Mouse (Mus musculus) heart, postnatal 25 days (tissue): ENCODE data around the gene Igdcc4. TPM values are rescaled to one million over a fixed set of nuclear protein-coding genes. Genes with fewer than 3 reads are reported as not detected.
"Not testable (repeated sequence)": the region's sequence is repeated elsewhere in the genome, so short reads cannot be mapped to it uniquely, and the experiment has no call there.

Experiments used
- DNase-seq: peaks from one replicate; pipeline ENCODE4 v3.0.0; 2022; ENCODE audit warnings: low spot score
- intact Hi-C: fragments of 180-260 bp; cut with DNase I; formaldehyde crosslinking; loops from one replicate; pipeline ENCODE4 v1.15.1; 2025
- total RNA-seq, 2 experiments: library from RNA; stranded (reverse); gene quantifications; 2 replicates each; pipeline ENCODE4 v1.2.3; 2021

Gene Igdcc4
- total RNA-seq: 10 to 100 TPM in 1 of 2 experiments, 1 to 10 TPM in 1; 8.9 to 10.3 TPM

DNA sequence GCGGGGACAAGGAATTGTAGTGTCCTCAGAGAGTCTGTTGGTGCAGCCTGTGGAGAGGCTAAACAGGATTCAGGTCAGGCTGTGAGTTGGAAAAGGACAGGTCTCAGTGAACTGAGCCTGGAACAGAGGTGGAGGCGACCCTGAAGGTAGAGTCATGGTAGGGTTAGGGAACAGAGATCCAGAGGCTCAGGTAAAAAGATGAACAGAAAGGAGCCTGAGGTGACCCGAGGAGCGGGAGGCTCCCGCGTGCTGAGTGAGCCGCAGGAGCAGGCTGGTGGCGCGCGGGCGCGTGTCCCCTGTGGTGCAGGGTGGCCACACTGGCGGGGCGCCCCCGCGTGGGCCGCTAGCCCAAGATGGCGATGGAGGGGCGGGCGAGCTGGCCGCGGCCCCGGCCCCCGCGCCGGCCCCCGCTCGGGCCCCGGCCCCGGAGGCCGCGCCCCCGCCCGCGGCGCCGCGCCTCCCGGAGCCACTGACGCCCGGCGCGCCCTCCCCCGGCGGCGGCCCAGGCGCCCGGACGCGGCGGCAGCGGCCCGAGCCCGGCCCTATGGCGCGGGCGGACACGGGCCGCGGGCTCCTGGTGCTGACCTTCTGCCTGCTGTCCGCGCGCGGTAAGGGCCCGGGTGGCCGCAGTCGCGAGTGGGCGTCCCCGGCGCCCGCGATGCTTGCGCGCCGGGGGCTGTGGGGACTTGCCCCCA is at the start of gene Igdcc4:
Igdcc4 (plus strand) TSS at position 496 of the 695 bp plus-strand sequence.
- DNase-seq: no peak
- intact Hi-C loops: no loop called here

DNA sequence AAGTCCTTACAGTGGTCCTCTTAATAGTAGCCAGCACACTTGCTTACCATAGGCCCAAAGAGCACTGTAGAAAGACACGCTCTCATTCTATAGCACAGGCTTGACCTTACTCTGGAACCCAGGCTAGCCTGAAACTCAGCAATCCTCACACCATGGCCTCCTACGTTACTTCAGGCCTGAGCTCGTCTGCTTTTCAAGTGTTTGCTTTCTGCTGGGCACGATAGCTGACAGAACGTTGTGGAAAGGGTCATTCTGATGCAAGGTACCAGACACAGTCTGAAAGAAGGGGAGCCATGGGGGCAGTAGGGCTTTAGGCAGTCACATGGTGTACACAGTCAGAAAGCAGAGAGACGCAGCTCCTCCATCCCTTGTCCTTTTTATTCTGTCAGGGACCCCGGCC is 37.0 kb upstream of the Igdcc4 start:
- intact Hi-C loops: no loop called here
- DNase-seq: no peak

- DNase-seq: no peak
- intact Hi-C loops: no loop called here
These were observed 30.7 kb upstream of the Igdcc4 start for GRCm38 (mm10) chr9:65070587-65070986.

- intact Hi-C loops: no loop called here
- DNase-seq: no peak
These were observed 27.7 kb upstream of the Igdcc4 start for GRCm38 (mm10) chr9:65073555-65073954.

GRCm38 (mm10) chr9:65074251-65074650 is 27.0 kb upstream of the Igdcc4 start:
- intact Hi-C loops: no loop called here
- DNase-seq: no peak

GRCm38 (mm10) chr9:65074855-65075493 is 26.3 kb upstream of the Igdcc4 start:
- no peak for DNase-seq
- intact Hi-C loops: no loop called here

- DNase-seq: no peak
- intact Hi-C loops: no loop called here
These were observed 23.8 kb upstream of the Igdcc4 start for GRCm38 (mm10) chr9:65077536-65077935.

- DNase-seq, intact Hi-C loops: not testable (repeated sequence)
These were observed 21.1 kb upstream of the Igdcc4 start for GRCm38 (mm10) chr9:65080141-65080540.

DNA sequence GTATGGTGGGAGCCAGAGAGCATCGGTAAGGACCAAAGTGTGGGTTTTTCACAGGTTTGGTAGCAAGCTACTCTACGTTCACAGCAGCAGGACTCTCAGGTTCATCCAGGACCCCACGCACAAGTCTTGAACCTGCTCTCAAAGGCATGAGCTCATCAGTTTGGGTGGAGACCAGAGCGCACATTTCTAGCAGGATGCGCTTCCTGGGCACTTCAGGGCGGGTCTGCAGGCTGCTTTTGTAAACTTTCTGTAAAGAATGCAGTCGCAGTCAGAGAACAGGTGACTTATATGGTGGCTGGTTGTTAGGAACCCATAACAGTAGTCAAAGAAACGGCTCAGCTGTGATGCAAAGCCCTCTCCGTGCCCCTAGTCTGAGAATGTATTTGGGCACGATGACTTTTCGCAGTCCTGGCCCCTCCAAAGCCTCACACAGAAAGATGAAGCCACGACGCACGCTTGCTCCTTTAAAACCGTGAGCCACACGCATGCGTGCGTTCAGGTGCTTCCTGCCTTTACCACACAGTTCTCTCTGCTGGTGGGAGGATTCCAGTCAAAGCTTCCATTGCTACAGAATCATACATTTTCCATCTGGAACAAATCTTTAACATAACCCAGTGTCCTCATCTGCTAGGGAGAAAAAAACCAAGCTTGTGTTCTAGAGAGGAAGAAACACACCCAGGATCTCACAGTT is 18.1 kb upstream of the Igdcc4 start:
- DNase-seq: no peak
- intact Hi-C loops: no loop called here

- intact Hi-C loops: no loop called here
These were observed 17.0 kb upstream of the Igdcc4 start for GRCm38 (mm10) chr9:65084198-65084807.

DNA sequence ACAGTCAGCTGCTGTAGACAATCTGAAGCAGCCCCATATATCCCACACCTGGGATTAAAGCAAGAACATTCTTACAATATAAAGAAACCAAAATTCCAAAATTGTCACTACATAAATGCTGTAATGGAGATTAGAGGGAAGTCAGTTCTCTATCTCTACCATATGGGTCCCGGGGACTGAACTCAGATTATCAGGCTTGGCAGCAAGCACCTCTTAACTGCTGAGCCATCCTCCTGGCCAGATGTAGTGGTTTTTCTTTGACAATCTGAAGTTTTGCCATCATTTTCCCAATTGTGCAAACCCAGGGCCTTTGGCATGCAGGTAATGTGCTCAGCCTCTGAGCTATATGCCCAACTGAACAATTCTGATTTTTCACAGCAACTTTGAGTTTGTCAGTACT is 16.0 kb upstream of the Igdcc4 start:
- DNase-seq: no peak
- intact Hi-C loops: no loop called here

More at GRCm38 (mm10) chr9:65084198-65084807, 17.0 kb upstream of the Igdcc4 start:
- DNase-seq: no peak

DNA sequence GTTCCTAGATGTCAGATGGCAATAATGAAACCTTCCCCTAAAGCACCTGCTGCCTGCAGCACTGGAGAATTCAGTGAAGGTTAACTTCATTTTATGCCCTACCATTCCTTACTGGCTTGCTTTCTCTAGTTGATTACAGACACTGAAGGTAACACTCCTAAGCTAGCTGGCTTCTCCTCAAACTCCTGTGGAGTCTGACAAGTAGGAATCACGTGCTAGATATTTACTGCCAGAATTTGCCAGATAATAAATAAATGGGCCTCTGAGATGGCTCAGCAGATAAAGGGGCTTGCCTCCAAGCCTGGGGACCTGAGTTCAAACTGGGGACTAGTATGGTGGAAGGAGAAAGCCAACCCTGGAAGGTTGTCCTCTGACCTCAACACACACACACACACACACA is 14.5 kb upstream of the Igdcc4 start:
- DNase-seq: no peak
- intact Hi-C loops: no loop called here

- no peak for DNase-seq
- intact Hi-C loops: no loop called here
These were observed 13.8 kb upstream of the Igdcc4 start for GRCm38 (mm10) chr9:65087490-65087889.

GRCm38 (mm10) chr9:65094237-65094636 is 7.0 kb upstream of the Igdcc4 start:
- intact Hi-C loops: no loop called here
- peak; percentile 66 for DNase-seq

GRCm38 (mm10) chr9:65101686-65102376 is 545 bp downstream of the Igdcc4 start:
- intact Hi-C loops: no loop called here
- no peak for DNase-seq

DNA sequence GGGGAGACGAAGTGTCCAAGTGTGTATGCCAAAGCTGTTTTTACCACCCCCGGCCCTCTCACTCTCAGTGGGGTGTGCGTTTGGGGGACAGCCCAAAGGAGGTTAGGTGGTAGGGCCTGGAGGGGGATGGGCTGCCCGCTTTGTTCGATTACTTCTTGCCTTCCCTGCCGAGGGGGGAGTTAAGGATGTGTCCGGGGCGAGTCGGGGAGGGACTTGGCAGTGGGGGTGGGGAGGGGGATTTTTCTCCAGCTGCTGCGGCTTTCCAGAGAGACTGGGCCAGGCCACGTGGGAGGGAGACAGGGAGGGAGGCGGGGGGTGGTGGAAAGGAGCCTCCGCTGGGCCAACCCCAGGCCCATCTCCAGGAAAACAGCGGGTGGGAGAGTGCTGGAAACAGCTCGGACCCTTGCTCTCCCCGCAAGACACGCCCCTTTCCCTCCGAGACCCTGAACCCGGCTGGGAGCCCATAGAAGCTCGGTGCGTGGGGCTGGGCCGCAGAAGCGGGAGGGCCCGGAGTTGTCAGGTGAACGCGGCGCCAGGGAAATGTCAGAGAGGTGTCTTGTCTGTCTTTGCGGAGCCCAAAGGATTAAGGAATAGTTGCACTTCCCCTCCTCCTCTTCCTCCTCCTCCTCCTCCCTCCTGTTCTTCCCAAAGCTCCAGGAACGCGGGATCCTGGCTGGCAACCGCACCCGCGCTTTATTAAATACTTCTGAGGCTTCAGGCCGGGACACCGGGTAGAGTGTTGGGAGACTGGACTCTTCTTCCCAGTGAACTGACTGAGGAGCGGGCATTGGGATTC is 1.3 kb downstream of the Igdcc4 start:
- DNase-seq: no peak
- intact Hi-C loops: no loop called here

- intact Hi-C loops: no loop called here
- no peak for DNase-seq
These were observed 2.0 kb downstream of the Igdcc4 start for GRCm38 (mm10) chr9:65103173-65103752.

GRCm38 (mm10) chr9:65106821-65107220 is 5.5 kb downstream of the Igdcc4 start:
- intact Hi-C loops: no loop called here

DNA sequence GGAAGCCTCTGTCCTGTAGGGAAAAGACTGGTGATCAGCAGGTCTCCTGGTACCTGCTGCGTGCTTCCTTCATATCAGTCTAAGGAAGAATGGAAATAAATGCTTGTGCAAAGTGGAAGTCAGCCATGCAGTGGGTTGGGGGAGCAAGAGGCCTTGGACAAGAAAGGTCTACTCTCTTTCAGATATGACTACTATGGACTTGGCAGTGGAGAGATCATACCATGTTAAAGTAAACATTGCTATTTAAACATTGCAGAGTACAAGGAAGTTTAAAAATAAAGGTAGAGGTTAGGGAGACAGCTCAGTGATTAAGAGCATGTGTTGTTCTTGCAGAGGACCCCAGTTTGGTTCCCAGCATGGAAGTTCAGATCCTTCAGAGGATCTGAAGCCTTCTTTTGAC is 6.6 kb downstream of the Igdcc4 start:
- intact Hi-C loops: no loop called here
- no peak for DNase-seq

More at GRCm38 (mm10) chr9:65106821-65107220, 5.5 kb downstream of the Igdcc4 start:
- DNase-seq: no peak
